Mouse (Mus musculus): ENCODE results near the gene Ttc30a1.

The Ttc30a1 gene

GRCm38 (mm10) chr2:75981440-75982081 lies at the start of gene Ttc30a1:
Gene Ttc30a1, minus strand, starts transcription at chr2:75981967.
- peak; percentile 82 for DNase-seq

- peak; percentile 63 for DNase-seq
Measured at GRCm38 (mm10) chr2:76030080-76030479, 48.3 kb upstream of the Ttc30a1 start.

GRCm38 (mm10) chr2:76029081-76029901 lies 47.5 kb upstream of the Ttc30a1 start:
- DNase-seq: peak; percentile 40

GRCm38 (mm10) chr2:76016890-76017289 lies 35.1 kb upstream of the Ttc30a1 start:
- DNase-seq: no peak

- no peak for DNase-seq
Measured at GRCm38 (mm10) chr2:76016136-76016535, 34.4 kb upstream of the Ttc30a1 start.

- DNase-seq: no peak
Measured at GRCm38 (mm10) chr2:76015460-76015859, 33.7 kb upstream of the Ttc30a1 start.

- no peak for DNase-seq
Measured at GRCm38 (mm10) chr2:76014659-76015058, 32.9 kb upstream of the Ttc30a1 start.

- no peak for DNase-seq
Measured at GRCm38 (mm10) chr2:76006194-76006593, 24.4 kb upstream of the Ttc30a1 start.

- no peak for DNase-seq
Measured at GRCm38 (mm10) chr2:76002899-76003298, 21.1 kb upstream of the Ttc30a1 start.

- DNase-seq: peak; percentile 24
Measured at GRCm38 (mm10) chr2:76001392-76001791, 19.6 kb upstream of the Ttc30a1 start.

- DNase-seq: no peak
Measured at GRCm38 (mm10) chr2:75999636-76000035, 17.9 kb upstream of the Ttc30a1 start.

- peak; percentile 72 for DNase-seq
Measured at GRCm38 (mm10) chr2:75998692-75999091, 16.9 kb upstream of the Ttc30a1 start.

GRCm38 (mm10) chr2:75997726-75998125 lies 16.0 kb upstream of the Ttc30a1 start:
- no peak for DNase-seq

- DNase-seq: no peak
Measured at GRCm38 (mm10) chr2:75994841-75995240, 13.1 kb upstream of the Ttc30a1 start.

- no peak for DNase-seq
Measured at GRCm38 (mm10) chr2:75991581-75992205, 9.9 kb upstream of the Ttc30a1 start.

GRCm38 (mm10) chr2:75990885-75991539 lies 9.2 kb upstream of the Ttc30a1 start:
- DNase-seq: peak; percentile 39

- no peak for DNase-seq
Measured at GRCm38 (mm10) chr2:75989694-75990093, 7.9 kb upstream of the Ttc30a1 start.

- no peak for DNase-seq
Measured at GRCm38 (mm10) chr2:75988779-75989363, 7.1 kb upstream of the Ttc30a1 start.

- no peak for DNase-seq
Measured at GRCm38 (mm10) chr2:75988378-75988777, 6.6 kb upstream of the Ttc30a1 start.

- no peak for DNase-seq
Measured at GRCm38 (mm10) chr2:75987739-75988138, 6.0 kb upstream of the Ttc30a1 start.

- peak; percentile 64 for DNase-seq
Measured at GRCm38 (mm10) chr2:75985124-75985523, 3.4 kb upstream of the Ttc30a1 start.

GRCm38 (mm10) chr2:75983847-75984246 lies 2.1 kb upstream of the Ttc30a1 start:
- DNase-seq: no peak

- DNase-seq: no peak
Measured at GRCm38 (mm10) chr2:75983091-75983490, 1.3 kb upstream of the Ttc30a1 start.

Measured in cerebellum, adult 9-11 months (tissue).